Mouse (Mus musculus) olfactory bulb, adult 2 months (tissue): ENCODE data around the gene Plekha6. TPM values are rescaled to one million over a fixed set of nuclear protein-coding genes. Genes with fewer than 3 reads are reported as not detected.

ENCODE experiments used
- H3K27ac ChIP-seq: fragments of 200-500 bp; 2 replicates; pipeline ENCODE4 v1.5.1; 2012; ENCODE audit warnings: low read depth, low read length; ENCODE audit not compliant: insufficient read depth
- H3K4me1 ChIP-seq: fragments of 200-500 bp; 2 replicates; pipeline ENCODE4 v1.6.1; 2012; ENCODE audit warnings: low read length; ENCODE audit not compliant: control insufficient read depth, insufficient read depth
- H3K4me3 ChIP-seq: fragments of 200-500 bp; 2 replicates; pipeline ENCODE4 v1.5.1; 2012; ENCODE audit warnings: mild to moderate bottlenecking, low read depth, low read length, moderate library complexity; ENCODE audit not compliant: insufficient read depth
- CTCF ChIP-seq: fragments of 200-500 bp; IDR thresholded peaks from 2 replicates; pipeline ENCODE4 v1.5.1; 2012; ENCODE audit warnings: low read depth, mild to moderate bottlenecking, low read length, moderate library complexity; ENCODE audit not compliant: insufficient read depth
- POLR2A ChIP-seq: fragments of 200-500 bp; IDR thresholded peaks from 2 replicates; pipeline ENCODE4 v1.6.1; 2012; ENCODE audit warnings: mild to moderate bottlenecking, low read depth, low read length, moderate library complexity; ENCODE audit not compliant: insufficient read depth
- WGBS: fragments of 180-500 bp; shearing (Covaris S2); methylation state at CpG from one replicate; pipeline ENCODE4 v1.1.7; 2018; 5-methylcytosine and 5-hydroxymethylcytosine counted together
- polyA plus RNA-seq: library from polyadenylated mRNA; stranded (reverse); fragments of >200 nt; gene quantifications from 2 replicates; pipeline ENCODE4 v1.2.4, GENCODE M21; 2012; ENCODE audit warnings: low replicate concordance; ENCODE audit not compliant: missing spikeins, insufficient read depth, insufficient read length

Gene Plekha6
- polyA plus RNA-seq, 1 experiment: not detected

- Histone ChIP-seq H3K4me1 (peaks cover 33% of the 10 kb centered on the region), H3K4me3 (no peak overlapping the region), H3K27ac (no peak overlapping the region)
- no peak for TF ChIP-seq CTCF
- TF ChIP-seq POLR2A: no peak
- WGBS: 71% methylated on average over 6 of the region's 6 CpGs
Measured at GRCm38 (mm10) chr1:133175150-133175549, 11.1 kb downstream of the Plekha6 start.

GRCm38 (mm10) chr1:133177480-133178172, 13.6 kb downstream of the Plekha6 start:
- Histone ChIP-seq H3K4me1 (peaks cover 42% of the 10 kb centered on the region), H3K27ac (no peak overlapping the region), H3K4me3 (no peak overlapping the region)
- 52% methylated on average over 8 of the region's 8 CpGs for WGBS
- TF ChIP-seq POLR2A: no peak
- TF ChIP-seq CTCF: peak; percentile 71

DNA sequence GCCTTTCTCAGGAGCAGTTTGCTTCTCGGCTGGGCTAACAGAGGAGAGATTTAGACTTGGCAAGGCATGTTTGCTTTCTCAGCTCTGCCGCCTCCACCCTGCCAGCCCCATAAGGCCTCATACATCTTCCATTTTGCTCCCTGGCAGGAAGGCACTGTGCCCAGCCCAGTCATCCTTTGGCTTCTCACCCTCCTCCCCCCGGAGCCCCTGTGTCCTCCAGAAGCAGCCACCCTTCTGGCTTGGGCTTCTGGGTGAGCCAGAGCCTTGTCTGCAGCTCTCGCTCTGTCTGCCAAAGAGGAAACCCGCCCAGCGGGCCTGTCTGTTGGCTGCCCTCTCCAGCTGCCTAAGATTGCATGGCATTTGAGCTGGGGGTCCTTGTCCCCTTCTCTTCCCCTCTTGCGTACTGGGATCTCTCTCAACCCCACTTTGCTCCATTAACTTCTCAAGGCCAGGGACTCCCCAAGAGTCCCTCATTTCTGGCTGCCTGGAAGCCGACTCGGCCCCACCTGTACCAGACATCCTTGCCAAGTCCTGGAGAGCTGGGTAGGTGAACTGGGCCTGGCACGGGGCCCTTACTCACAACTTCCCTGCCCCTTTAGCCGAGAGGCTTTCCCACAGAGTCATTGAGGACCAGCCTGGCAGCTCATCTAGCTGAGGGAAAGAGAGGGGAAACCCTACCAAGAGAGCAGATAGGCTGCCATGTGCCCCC, 14.9 kb downstream of the Plekha6 start:
- no peak overlapping the region for H3K27ac ChIP-seq
- no peak for TF ChIP-seq CTCF
- no peak for TF ChIP-seq POLR2A
- H3K4me3 ChIP-seq: no peak overlapping the region
- peaks cover 47% of the 10 kb centered on the region for H3K4me1 ChIP-seq
- 46% methylated on average over 11 of the region's 11 CpGs for WGBS

DNA sequence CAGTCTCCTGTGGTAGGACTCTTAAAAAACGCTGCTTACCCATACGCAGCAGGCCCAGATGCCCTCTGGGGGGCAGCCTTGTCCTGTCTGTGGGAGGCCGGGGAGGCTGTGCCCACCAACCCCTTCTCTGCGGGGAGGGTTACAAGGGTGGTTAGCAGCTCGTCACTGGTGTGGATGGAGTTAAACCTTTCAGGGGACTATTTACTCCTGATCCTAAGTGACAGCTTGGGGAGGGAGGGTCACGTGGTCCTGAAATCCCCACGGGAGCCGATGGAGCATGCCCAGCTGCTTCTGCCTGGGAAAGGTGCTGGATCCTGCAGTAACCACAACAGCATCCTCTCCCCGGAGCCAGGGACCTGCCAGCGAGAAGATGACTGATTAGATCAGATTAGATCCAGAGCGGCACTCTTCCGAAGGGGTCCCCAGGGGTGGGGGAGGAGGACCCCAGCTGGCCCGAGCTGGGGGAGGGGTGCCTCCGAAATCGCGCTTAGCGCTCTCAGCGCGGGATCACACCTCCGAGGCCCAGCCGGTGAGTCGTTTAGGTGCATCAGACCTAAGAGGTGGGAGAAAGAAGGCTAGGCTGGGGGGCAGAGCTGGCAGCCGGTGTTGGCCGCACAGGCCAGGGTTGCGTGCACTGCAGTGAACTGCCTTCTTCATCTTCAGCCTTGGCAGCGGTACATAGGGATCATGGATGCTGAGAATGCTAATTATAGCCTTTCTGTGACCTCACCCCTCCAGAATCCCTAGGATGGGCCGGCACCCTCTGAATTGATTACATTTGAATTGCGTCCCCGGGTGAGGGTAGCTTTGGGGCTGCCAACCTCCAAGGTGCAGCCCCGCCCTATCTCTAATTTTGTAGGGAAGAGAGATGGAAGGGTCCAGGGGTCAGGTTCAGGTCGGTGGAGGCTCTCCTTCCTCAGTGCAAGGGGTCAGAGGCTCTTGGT, 17.3 kb downstream of the Plekha6 start:
- no peak; the same call in 1 of the 2 replicates for TF ChIP-seq POLR2A
- peak; percentile 97 for TF ChIP-seq CTCF
- Histone ChIP-seq H3K4me3 (peak overlapping the region; percentile 56), H3K4me1 (peaks cover 34% of the 10 kb centered on the region), H3K27ac (no peak overlapping the region; the same call in 1 of the 2 replicates)
- 1% methylated on average over 31 of the region's 31 CpGs for WGBS

DNA sequence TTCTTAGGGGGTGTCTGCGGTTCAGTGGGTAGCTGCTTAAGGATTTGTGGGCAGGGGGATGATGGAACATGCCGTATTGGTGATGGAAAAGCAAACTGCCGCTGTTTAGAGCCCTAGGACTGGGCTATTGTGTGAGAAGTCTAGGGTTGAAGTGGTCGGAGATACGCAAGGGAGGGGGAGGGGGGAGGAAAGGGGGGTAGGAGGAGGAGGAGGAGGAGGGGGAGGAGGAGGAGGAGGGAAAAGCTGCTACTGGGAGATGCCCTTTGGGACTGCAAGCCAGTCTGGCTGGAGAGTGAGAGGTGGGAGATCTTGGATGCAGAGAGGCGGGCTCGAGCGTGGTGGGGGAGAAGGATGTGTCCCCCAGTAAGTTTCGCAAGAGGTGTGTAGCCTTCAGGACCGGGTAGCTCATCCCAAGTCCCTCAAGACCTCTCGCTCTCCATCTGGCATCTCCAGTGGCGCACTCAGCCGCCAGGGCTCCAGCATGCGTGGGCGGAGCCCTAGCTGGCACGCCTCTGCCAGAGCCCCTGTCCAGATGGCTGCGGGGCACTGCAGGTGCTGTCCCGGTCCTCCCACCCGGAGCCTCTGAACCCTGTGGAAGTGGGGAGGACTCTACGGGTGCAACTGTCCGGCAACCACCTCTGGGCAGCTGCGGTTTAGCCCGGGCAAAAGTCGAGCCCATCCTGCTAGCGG, 18.2 kb downstream of the Plekha6 start:
- H3K4me1 ChIP-seq: peaks cover 31% of the 10 kb centered on the region
- H3K4me3 ChIP-seq: peak overlapping the region; percentile 56
- TF ChIP-seq CTCF (no peak), POLR2A (no peak)
- H3K27ac ChIP-seq: no peak overlapping the region
- WGBS: under 1% methylated on average over 25 of the region's 25 CpGs

DNA sequence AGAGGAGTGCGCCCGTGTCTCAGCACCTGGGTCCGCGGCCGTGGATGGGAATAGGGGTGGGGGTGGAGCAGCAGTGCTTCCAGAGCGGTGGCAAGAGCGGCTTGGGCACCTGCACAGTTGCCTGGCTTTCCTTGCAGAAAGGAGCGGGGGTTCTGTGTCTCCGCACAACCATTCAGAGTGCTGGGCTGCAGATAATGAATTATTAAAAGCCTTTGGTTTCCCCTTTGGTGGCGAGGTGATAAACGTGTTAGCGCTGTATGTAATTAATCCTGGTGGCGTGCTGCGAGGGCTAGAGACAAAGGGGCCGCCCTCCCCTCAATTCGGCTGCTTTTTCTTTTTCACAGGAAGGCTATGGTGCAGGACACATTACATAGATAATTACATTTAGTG, 18.7 kb downstream of the Plekha6 start:
- Histone ChIP-seq H3K4me1 (peaks cover 35% of the 10 kb centered on the region), H3K4me3 (peak overlapping the region; percentile 56), H3K27ac (no peak overlapping the region)
- TF ChIP-seq CTCF (no peak), POLR2A (no peak)
- WGBS: 3% methylated on average over 16 of the region's 16 CpGs

- WGBS: 48% methylated on average over 16 of the region's 16 CpGs
- TF ChIP-seq CTCF: no peak
- TF ChIP-seq POLR2A: no peak
- Histone ChIP-seq H3K4me1 (peaks cover 35% of the 10 kb centered on the region), H3K27ac (0 out of 2 replicates have a peak overlapping the region, but pooled peaks have one; percentile 8), H3K4me3 (peak overlapping the region; percentile 56)
Measured at GRCm38 (mm10) chr1:133183141-133183925, 19.3 kb downstream of the Plekha6 start.
